10 mouse cellular contexts compared by ENCODE assay signal in the genomic region with DNA sequence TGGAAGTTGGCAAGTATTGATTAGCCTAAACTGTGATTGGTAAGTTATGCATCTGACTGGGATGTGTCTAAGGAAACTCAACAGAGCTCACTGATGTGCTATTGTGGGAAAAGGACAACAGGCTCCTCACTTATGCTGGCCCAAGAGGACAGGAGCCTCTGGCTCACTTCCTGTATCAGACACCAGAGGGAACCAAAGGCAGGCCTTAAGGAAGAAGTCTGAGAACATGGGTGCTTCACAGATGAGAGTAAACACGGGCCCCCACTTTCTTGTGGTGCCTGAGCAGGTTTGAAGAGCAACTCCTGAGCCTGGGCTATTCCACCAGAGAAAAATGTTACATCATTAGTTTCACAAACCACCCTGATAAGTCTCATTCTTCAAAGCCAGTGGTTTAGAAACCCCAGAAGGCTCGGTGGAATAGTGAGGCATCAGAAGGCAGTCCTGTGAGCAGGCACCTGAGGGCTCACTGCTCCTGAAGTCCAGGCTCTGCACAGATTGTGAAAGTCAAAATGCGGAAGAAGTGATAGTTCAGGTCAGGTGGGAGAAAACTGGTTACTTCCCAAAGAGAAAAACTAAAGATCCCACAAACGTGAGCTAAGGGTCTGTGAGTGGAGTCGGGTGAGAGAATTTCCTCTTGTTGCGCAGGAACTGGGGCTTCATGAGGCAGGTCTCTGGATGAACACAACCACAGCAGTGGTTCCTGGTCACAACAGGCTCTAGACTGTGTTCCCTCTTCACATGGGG. TPM values are rescaled to one million over a fixed set of nuclear protein-coding genes. Genes with fewer than 3 reads are reported as not detected.
A peak's percentile ranks its signal among the peaks of the same experiment; 100 is the strongest.
DNase-seq lines count a peak whose midpoint lies in the region; ATAC-seq and TF ChIP-seq lines count a peak whose summit lies in the region.
"Had no signal": no experiment of that assay in that cellular context is flagged by ENCODE, and none has a peak within 500 bp of the region (broad histone marks: within the 10 kb centered on the region; RNA-seq: fewer than 3 reads in every experiment).

No protein-coding gene starts in this region.

- H3K4me1 ChIP-seq in lung, adult 2 months (ENCODE audit: control insufficient read depth, insufficient read depth, low read length): no peaks in the 10 kb centered on the region

- DNase-seq in frontal cortex, postnatal 10 days (ENCODE audit: low spot score in 2 of 2): no peak
- DNase-seq in right cerebral cortex, adult 2 months (ENCODE audit: low spot score in 2 of 2): peak; percentile 61 to 66
- DNase-seq in right cerebral cortex, postnatal 10 days (ENCODE audit: low spot score in 2 of 2): no peak
- peak; percentile 15 for DNase-seq in lung, adult 2 months
- peak; percentile 74 for DNase-seq in thymus, postnatal 25 days
- no peak for DNase-seq in adrenal gland, postnatal 4 days (ENCODE audit: low spot score in 2 of 2)
- DNase-seq in cerebellum, adult 8-10 months: no peak

- H3K4me3 ChIP-seq in lung, adult 2 months (replicated peaks; ENCODE audit: extremely low read depth, low read depth, low read length): no peak overlapping the region

- WGBS in lung, adult 2 months: 70% methylated on average over 6 of the region's 6 CpGs

- no peak for TF ChIP-seq POLR2A in lung, adult 2 months (IDR thresholded peaks at IDR 0.05; ENCODE audit: borderline replicate concordance, extremely low read depth, low read depth, low read length)

- TF ChIP-seq CTCF in lung, adult 2 months (IDR thresholded peaks at IDR 0.05; ENCODE audit: insufficient read depth, low read length): peak; percentile 45

- peak; percentile 87 for ATAC-seq in frontal cortex, adult (ENCODE audit: low TSS enrichment)

RNA-seq across cellular contexts. Expression of a gene that starts 43.9 kb away (rescaled TPM):
- 3.8 and 8.0 TPM in 2 replicates for polyA plus RNA-seq in lung, adult 2 months (2012; rRNA removed)
- total RNA-seq in adrenal gland, postnatal 4 days (2021): under 1 TPM; 0.45 to 0.48 TPM
- polyA plus RNA-seq: embryonic facial prominence, embryonic 11.5 days; intestine, embryonic 14.5 days had no signal

Comparison
In these comparisons a context has a peak if more than half of its experiments do, and no peak if none do; other contexts are left out.
1. DNase-seq: peak in right cerebral cortex, adult 2 months (2 of 2), lung, adult 2 months (single experiment) and thymus, postnatal 25 days (single experiment); none in frontal cortex, postnatal 10 days (0 of 2), right cerebral cortex, postnatal 10 days (0 of 2), adrenal gland, postnatal 4 days (0 of 2) and cerebellum, adult 8-10 months (single experiment).